Mouse (Mus musculus) gastrocnemius, adult 18-20 months (tissue): ENCODE results near the gene Acad12. TPM values are rescaled to one million over a fixed set of nuclear protein-coding genes. Genes with fewer than 3 reads are reported as not detected.
"Not testable (repeated sequence)": the region's sequence is repeated elsewhere in the genome, so short reads cannot be mapped to it uniquely, and the experiment has no call there.

Source experiments
- DNase-seq: peaks from one replicate; pipeline ENCODE4 v3.0.0; 2021; ENCODE audit warnings: low spot score
- total RNA-seq, 2 experiments: library from RNA; stranded (reverse); gene quantifications; 2 replicates each; pipeline ENCODE4 v1.2.3; 2021

The Acad12 gene
- total RNA-seq, 2 experiments from 2014 or later = 26.0 to 27.8 TPM

DNA sequence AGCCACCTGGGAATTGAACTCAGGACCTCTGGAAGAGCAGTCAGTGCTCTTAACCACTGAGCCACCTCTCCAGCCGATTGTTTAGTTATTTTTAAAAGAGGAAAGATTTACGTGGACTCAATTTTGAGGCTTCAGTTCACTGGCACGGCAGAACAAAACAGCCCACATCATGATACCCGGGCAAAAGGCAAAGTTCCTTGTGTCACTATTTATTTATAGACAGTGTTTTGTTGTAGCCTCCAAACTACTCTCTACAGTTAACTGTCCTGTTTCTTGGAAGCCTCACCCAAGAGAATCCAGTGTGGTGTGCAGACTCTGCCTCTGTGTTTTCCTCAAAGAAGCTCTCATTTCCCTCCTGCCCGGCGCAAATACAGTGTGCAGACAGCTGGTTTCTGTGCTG lies 6.7 kb downstream of the Acad12 start:
- no peak for DNase-seq

DNA sequence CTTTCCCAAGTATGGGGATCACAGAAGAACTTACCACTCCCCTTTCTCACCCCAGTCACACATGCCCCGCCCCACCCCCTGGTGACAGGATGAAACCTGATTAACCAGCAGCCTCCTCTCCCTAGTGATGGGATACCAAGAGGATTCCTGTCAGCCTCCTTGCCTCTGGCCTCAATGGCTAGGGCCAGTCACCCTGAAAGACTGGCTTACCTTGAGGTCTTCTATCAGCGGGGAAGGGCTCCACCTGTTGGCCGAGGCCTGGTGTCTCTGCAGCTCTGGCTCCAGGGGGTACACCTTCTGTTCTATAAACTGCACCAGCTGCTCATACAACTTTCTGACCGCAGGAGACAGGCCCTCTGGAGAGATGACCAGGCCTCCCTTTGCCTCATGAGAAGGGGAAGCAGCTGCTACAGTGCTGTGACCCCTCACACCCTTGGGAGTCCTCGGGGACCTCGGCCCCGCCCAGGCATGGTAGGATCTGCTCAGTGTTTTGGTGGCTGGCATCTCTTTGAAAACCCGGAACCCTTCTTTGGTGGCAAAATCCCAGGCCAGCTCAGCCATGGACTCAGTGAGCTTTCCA lies 9.1 kb downstream of the Acad12 start:
- DNase-seq = not testable (repeated sequence)

- peak; percentile 88 for DNase-seq
Measured at GRCm38 (mm10) chr5:121606151-121606550, 12.6 kb downstream of the Acad12 start.

GRCm38 (mm10) chr5:121603815-121604214 lies 14.9 kb downstream of the Acad12 start:
- not testable (repeated sequence) for DNase-seq

DNA sequence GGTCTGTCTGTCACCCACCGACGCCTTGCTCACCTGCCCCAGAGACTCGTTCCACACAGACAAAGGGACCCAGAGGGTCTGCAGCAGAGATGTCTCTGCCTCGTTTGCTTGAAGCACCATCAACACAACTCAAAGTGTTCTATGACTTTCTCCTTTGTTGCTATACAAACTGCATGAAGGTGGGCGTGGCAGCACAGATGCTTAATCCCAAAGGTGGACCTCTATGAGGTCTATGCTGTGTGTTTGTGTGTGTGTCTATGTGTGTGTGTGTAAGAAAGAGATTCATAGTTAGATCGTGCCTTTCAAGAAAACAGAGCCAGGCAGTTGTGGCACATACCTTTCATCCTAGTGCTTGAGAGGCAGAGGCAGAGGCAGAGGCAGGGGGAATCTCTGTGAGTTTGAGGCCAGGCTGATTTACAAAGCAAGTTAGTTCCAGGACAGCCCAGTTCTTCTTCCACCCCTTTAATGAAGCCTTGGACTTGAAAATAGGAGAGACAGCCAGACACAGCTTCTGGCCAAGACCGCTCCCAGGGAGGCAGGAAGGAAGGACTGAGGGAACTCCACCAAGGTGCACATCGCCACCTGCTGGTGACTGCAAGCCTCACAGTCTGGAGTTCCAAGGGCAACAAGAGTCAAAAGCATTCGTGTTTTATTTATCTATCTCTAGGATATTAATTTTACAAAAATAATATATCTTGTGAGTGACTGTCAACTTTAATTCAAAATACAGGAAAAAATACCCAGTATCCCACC lies 17.0 kb downstream of the Acad12 start:
- peak; percentile 96 for DNase-seq

DNA sequence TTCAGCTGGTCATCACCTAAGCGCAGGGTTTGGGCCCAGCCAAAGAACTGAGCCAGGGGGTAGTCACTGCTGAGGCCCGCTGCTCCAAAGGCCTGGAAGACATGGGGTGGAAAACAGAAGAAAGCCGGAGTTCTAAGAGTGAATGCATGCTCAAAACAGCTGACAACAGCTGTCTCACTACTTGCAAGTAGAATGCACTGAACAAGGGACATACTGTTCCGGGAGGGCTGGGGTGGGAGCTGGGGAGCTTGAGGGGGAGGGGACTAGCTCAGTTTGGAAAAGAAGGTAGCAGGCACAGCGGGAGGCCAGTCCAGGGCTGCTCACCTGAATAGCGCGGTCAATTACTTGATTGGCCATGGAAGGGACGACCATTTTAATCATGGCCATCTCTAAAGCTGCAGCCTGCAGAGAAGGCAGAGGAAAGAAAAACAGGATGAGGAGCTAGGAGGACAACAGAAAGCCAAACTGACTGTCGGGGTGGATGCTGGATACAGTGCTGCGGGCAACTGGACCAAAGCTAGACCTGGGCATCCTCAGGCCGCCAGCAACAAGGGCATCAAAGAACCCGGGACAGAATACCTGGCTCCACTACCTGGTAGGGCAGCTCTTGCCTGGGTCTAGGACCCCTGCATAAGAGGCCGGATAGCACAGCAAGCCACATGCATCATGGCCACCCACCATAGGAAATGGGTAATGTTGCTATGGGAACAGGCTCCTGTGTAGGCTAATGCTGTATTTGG lies 19.7 kb downstream of the Acad12 start:
- DNase-seq = no peak

DNA sequence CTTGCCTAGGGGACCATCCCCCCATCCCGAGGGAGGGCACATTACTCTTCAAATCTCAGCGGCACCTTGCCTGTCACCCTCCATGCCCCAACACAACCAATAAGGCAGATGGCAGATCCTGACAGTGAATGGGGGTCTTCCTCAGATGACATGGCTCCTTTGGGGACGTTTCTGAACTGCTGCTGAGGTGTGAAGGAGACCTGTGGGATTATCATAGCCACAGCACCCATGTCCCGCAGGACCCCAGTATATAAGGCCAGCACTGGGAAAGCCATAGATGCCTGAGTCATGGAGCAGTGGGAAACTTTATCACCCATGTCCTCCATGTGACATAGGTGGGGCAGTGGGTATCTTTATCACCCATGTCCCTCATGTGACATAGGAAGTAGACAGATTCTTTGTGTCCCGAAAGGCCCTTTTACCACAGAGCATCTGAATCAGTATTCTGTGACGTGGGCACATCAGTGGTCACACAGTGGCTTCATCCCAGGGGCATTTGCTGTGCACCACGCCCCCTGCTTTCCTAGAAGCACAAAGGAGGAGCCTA lies 20.7 kb downstream of the Acad12 start:
- no peak for DNase-seq

GRCm38 (mm10) chr5:121597332-121597731 lies 21.4 kb downstream of the Acad12 start:
- DNase-seq = no peak

- no peak for DNase-seq
Measured at GRCm38 (mm10) chr5:121596226-121596625, 22.5 kb downstream of the Acad12 start.

- no peak for DNase-seq
Measured at GRCm38 (mm10) chr5:121595758-121596157, 23.0 kb downstream of the Acad12 start.

GRCm38 (mm10) chr5:121594714-121595313 lies 23.9 kb downstream of the Acad12 start:
- no peak for DNase-seq

DNA sequence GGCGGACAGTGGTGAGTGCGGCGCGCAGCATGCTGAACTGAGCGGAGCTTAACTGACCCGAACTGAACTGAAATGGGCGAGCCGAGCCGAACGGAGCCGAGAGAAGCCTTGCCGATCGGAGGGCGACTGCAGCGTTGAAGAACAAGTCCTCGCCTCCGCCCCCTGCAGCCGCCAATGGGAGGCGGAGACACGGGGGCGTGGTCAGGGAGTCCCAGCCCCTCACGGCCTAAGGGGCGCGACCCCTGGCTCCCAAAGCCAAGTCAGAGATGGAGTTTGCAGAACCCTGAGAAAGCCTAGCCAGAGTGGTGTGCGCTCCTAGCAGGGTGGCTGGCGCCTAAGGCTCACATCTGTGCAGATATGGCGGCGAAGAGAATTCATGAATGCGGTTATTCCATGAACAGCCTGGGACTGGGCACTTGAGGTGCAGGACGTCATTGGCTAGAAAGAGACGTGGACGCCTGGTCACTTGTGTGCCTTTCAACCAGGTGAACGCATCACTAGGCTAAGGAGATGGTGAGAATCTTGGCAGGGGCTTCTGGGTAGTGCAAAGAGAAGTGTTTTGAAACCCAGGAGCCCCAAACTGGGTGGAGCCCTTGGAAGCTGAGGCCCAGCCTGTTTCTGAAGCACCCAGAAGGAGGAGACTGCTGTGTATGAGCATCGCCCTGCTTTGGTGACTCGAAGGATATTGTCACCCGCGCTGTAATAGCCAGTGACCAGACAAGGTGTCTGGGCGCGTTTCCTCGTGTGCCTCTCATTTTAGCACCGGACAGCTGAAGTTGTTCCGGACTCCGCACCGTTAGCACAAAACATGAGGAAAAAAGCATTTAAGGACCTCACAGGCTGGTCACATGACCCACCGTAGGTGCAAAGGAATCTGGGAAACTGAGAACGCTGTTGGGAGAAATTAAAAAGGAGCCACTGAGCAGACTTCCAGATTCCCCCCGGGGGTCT lies 25.0 kb downstream of the Acad12 start, which contains the start of gene Aldh2:
Gene Aldh2, minus strand, starts transcription at position 374 of the 951 bp plus-strand sequence.
- DNase-seq = peak; percentile 88

DNA sequence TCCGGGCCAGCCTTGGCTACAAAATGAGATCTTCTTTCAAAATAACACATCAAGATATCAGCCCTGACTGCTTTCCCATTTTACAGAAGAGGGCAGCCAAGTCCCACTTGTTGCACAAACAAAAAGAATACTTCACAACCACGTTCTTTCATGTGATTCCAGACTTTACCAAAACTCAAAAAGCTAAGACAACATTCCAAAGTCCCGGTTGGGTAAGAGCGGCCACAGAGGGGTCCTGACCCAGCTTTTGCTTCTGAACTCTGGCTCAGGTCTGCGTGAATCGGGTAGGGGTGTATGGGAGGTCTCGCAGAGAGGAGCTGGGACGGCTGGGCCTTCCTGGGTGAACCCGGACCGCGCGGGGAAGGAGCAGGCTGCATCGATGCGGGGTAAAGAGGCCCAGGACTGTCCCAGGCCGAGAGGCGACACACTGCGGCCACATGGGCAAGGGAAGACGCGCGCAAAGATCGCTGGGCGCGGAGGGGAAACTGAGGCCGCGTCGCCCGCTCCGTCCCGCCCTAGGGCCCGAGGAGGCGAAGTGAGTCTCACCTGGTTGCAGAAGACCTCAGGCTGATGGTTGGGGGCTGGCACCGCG lies 25.8 kb downstream of the Acad12 start:
- peak; percentile 27 for DNase-seq

DNA sequence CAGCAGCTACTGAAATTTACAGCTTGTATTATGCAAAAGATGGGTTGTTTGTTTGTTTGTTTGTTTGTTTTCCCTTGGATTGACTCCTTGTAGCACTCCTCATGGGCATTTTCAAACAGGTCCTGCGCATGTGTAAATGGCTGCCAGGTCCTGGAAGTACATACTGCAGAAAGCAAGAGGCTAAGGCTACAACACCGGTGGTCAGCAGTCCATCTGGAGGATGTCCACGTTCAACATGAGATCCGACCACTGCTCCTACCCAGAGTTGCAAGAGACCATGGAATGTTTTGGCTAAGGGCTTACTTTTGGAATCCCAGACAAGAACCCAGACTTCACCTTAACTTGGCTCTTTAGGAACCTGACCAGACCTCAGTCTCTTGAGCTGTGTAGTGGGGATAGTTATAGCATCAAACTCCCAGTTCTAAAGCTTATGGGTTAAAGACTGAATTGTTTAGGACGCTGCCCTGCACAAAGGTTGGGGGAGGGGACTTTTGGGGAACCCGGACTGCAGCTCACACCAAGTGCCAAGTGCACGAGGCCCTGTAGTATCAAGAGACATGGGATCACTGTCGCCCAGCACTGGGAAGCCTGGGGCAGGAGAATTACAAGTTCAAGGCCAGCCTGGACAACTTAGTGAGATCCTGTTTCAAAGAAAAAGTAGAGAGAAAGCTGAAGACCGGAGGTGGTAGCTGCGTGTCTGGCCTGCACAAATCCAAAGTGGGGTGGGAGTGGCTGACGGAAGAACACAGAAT lies 26.5 kb downstream of the Acad12 start:
- no peak for DNase-seq

GRCm38 (mm10) chr5:121591417-121592063 lies 27.2 kb downstream of the Acad12 start:
- DNase-seq = no peak

GRCm38 (mm10) chr5:121589928-121590327 lies 28.8 kb downstream of the Acad12 start:
- no peak for DNase-seq

- DNase-seq = peak; percentile 64
Measured at GRCm38 (mm10) chr5:121586400-121587039, 32.2 kb downstream of the Acad12 start.

DNA sequence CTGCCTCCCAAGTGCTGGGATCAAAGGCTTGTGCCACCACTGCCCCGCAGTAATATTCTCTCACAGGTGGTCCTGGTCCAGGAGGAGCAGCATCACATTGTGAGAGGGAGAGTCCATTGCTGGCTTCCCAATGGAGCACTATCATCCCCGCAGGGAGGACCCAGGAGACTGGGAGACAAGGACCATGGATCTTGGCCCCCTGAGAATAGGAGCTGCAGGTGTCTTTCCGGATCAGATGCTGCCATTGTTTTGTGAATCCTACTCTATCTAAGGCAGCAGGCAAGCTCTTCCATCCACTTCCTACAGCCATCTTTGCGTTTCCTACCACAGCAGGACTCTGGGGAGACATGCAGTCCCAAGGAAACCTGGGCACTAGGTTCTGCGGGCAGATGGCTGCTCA lies 33.0 kb downstream of the Acad12 start:
- no peak for DNase-seq
